Mouse (Mus musculus): ENCODE data around the gene Cyp2s1.
"Not testable (repeated sequence)": the region's sequence is repeated elsewhere in the genome, so short reads cannot be mapped to it uniquely, and the experiment has no call there.

The Cyp2s1 gene

GRCm38 (mm10) chr7:25805631-25806343 is 10.9 kb downstream of the Cyp2s1 start:
- peak; percentile 76 for DNase-seq

- no peak for DNase-seq
Observed at GRCm38 (mm10) chr7:25804792-25805191, 11.9 kb downstream of the Cyp2s1 start.

- DNase-seq = no peak
Observed at GRCm38 (mm10) chr7:25803460-25803859, 13.3 kb downstream of the Cyp2s1 start.

GRCm38 (mm10) chr7:25802241-25803125 is 14.2 kb downstream of the Cyp2s1 start:
- no peak for DNase-seq

- no peak for DNase-seq
Observed at GRCm38 (mm10) chr7:25801031-25801430, 15.7 kb downstream of the Cyp2s1 start.

- no peak for DNase-seq
Observed at GRCm38 (mm10) chr7:25799369-25799768, 17.3 kb downstream of the Cyp2s1 start.

GRCm38 (mm10) chr7:25798540-25798939 is 18.2 kb downstream of the Cyp2s1 start:
- DNase-seq = no peak

GRCm38 (mm10) chr7:25794775-25795174 is 21.9 kb downstream of the Cyp2s1 start:
- DNase-seq = no peak

GRCm38 (mm10) chr7:25793679-25794078 is 23.0 kb downstream of the Cyp2s1 start:
- DNase-seq = no peak

GRCm38 (mm10) chr7:25792966-25793365 is 23.7 kb downstream of the Cyp2s1 start:
- not testable (repeated sequence) for DNase-seq

GRCm38 (mm10) chr7:25790615-25791014 is 26.1 kb downstream of the Cyp2s1 start:
- DNase-seq = no peak

- no peak for DNase-seq
Observed at GRCm38 (mm10) chr7:25789129-25789440, 27.6 kb downstream of the Cyp2s1 start.

GRCm38 (mm10) chr7:25788220-25789128 is 28.2 kb downstream of the Cyp2s1 start, which contains the start of gene Axl:
TSS of gene Axl (minus strand) at chr7:25788705.
- peak; percentile 48 for DNase-seq

- no peak for DNase-seq
Observed at GRCm38 (mm10) chr7:25787456-25788219, 29.1 kb downstream of the Cyp2s1 start.

- no peak for DNase-seq
Observed at GRCm38 (mm10) chr7:25786974-25787373, 29.7 kb downstream of the Cyp2s1 start.

- DNase-seq = no peak
Observed at GRCm38 (mm10) chr7:25785752-25786151, 31.0 kb downstream of the Cyp2s1 start.

- DNase-seq = no peak
Observed at GRCm38 (mm10) chr7:25784808-25785207, 31.9 kb downstream of the Cyp2s1 start.

GRCm38 (mm10) chr7:25783746-25784145 is 33.0 kb downstream of the Cyp2s1 start:
- DNase-seq = no peak

- DNase-seq = no peak
Observed at GRCm38 (mm10) chr7:25782744-25783143, 34.0 kb downstream of the Cyp2s1 start.

- DNase-seq = no peak
Observed at GRCm38 (mm10) chr7:25781937-25782610, 34.6 kb downstream of the Cyp2s1 start.

GRCm38 (mm10) chr7:25781321-25781936 is 35.3 kb downstream of the Cyp2s1 start:
- peak; percentile 58 for DNase-seq

Data from right cerebral cortex, postnatal 4 days (tissue).